Comparison of ENCODE assay signal across 23 mouse cellular contexts in the genomic region with DNA sequence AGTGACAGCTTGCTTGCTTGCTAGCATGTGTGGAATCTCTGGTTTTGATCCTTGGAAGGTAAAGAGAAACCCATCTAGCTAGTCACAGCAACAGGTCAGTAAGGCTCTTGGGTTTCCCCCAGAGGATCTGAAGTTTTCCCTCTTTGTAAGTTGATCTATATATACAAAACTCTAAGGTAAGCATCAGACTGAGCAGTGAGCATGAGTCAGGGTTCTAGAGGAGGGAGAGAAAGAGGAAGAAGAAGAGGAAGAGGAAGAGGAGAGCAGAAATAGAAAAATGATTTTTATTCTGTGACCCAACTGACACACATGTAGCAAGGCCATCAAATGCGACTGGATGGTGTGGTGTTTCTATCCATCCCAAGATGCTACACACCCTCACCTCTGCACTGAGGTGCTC.
DNase-seq lines count a peak whose midpoint lies in the region; ATAC-seq and TF ChIP-seq lines count a peak whose summit lies in the region.
"Had no signal": no experiment of that assay in that cellular context is flagged by ENCODE, and none has a peak within 500 bp of the region (broad histone marks: within the 10 kb centered on the region; RNA-seq: fewer than 3 reads in every experiment).

No protein-coding gene starts in this region.

- H3K4me1 ChIP-seq in CH12.LX (ENCODE audit: control insufficient read depth in 1 of 2, insufficient read depth in 2 of 2) (peaks cover 43 to 93% of the 10 kb centered on the region in 2 experiments), MEL (ENCODE audit: control insufficient read depth in 1 of 2, insufficient read depth in 2 of 2, low read length in 2 of 2) (peaks cover 5 to 35% of the 10 kb centered on the region in 2 experiments)

- peaks cover 17% of the 10 kb centered on the region for H3K79me2 ChIP-seq in CH12.LX (replicated peaks; ENCODE audit: control insufficient read depth, extremely low read depth, insufficient read depth, poor library complexity, severe bottlenecking)
- no peaks in the 10 kb centered on the region for H3K79me2 ChIP-seq in MEL (ENCODE audit: control insufficient read depth, insufficient read depth, low read length, poor library complexity)

- H3K27ac ChIP-seq in CH12.LX (ENCODE audit: insufficient read depth, low read depth) (peak overlapping the region; percentile 94), MEL (ENCODE audit: control insufficient read depth, low read depth, low read length) (no peak overlapping the region)

- H3K9ac ChIP-seq in CH12.LX (ENCODE audit: insufficient read depth, low read depth) (peak overlapping the region; percentile 40), MEL (ENCODE audit: control insufficient read depth, low read depth, low read length, poor library complexity, severe bottlenecking) (no peak overlapping the region)

- ATAC-seq in granulocyte monocyte progenitor cell, adult 5-6 weeks (replicated peaks; ENCODE audit: poor library complexity, severe bottlenecking) = peak; percentile 47
- peak; percentile 43; the same call in 1 of the 2 replicates for ATAC-seq in megakaryocyte, adult 5-6 weeks (ENCODE audit: poor library complexity, severe bottlenecking)
- ATAC-seq: activated CD4-positive, CD25-positive, alpha-beta regulatory T cell, adult 4 months; CD4-positive, CD25-positive, alpha-beta regulatory T cell, adult 4 months; Patski had no signal

- TF ChIP-seq EP300 in CH12.LX (IDR thresholded peaks at IDR 0.05; ENCODE audit: low read length) (peak; percentile 52), MEL (IDR thresholded peaks at IDR 0.05; ENCODE audit: low read depth in 1 of 2, low read length in 2 of 2) (no peak)

- H3K27me3 ChIP-seq in CH12.LX (replicated peaks) (no peaks in the 10 kb centered on the region), MEL (ENCODE audit: control insufficient read depth in 1 of 2, insufficient read depth in 2 of 2, low read length in 2 of 2) (no peaks in the 10 kb centered on the region)
- H3K27me3 ChIP-seq: Patski had no signal

- H3K9me3 ChIP-seq in CH12.LX (replicated peaks; ENCODE audit: low read length) (no peaks in the 10 kb centered on the region), MEL (replicated peaks; ENCODE audit: insufficient read depth, low read length) (no peaks in the 10 kb centered on the region)
- H3K9me3 ChIP-seq: G1E had no signal

- TF ChIP-seq POLR2A in CH12.LX (IDR thresholded peaks at IDR 0.05; ENCODE audit: low read depth, low read length) (peak; percentile 26; the same call in 1 of the 2 replicates), MEL (IDR thresholded peaks at IDR 0.05; ENCODE audit: control insufficient read depth in 1 of 2, insufficient read depth in 1 of 2, low read depth in 1 of 2, low read length in 2 of 2, poor library complexity in 1 of 2) (no peak)

- dilution Hi-C loops in CH12.LX (cut with MboI; ENCODE audit: extremely low pct_ligation_motif_present, extremely low pct_unique_long_range_greater_than_20kb, low sequenced_read_pairs) = no loop called here

- TF ChIP-seq RAD21 in CH12.LX (IDR thresholded peaks at IDR 0.05; ENCODE audit: low read depth, low read length) (no peak), MEL (IDR thresholded peaks at IDR 0.05; ENCODE audit: low read depth, low read length) (no peak)

- peak overlapping the region; percentile 5; the same call in 1 of the 2 replicates for H3K4me2 ChIP-seq in CH12.LX (ENCODE audit: insufficient read depth, low read depth, poor library complexity, severe bottlenecking)

- H3K4me3 ChIP-seq in CH12.LX (replicated peaks in 1 of 3; ENCODE audit: low read depth in 2 of 3, low read length in 2 of 3, poor library complexity in 1 of 3) (no peak overlapping the region), MEL (ENCODE audit: control insufficient read depth in 1 of 2, insufficient read depth in 1 of 2, low read depth in 2 of 2, low read length in 2 of 2) (no peak overlapping the region)

- DNase-seq in CH12.LX (ENCODE audit: extremely low read depth) (peak; percentile 68), MEL (ENCODE audit: low read depth, low spot score) (peak; percentile 40)
- DNase-seq in cerebellum, adult 18-20 months = no peak
- DNase-seq in ovary, postnatal 10 days (ENCODE audit: low spot score) = no peak
- DNase-seq in embryo, embryonic 11 days = no peak
- DNase-seq in cerebellum, adult 9-10 months = no peak
- DNase-seq: adrenal gland, adult 2 months; adrenal gland, adult 8-10 months; adrenal gland, postnatal 10 days; adrenal gland, postnatal 14 days; adrenal gland, postnatal 25 days; adrenal gland, postnatal 36 days; B cell, adult 2 months; cerebellum, adult 11 months; cerebellum, adult 11-12 months; cerebellum, adult 2 months; cerebellum, adult 8-10 months had no signal

- TF ChIP-seq CTCF in CH12.LX (conservative IDR thresholded peaks at IDR 0.05 in 1 of 2, IDR thresholded peaks at IDR 0.05 in 1 of 2; ENCODE audit: low read depth in 2 of 2, low read length in 2 of 2) (no peak), MEL (IDR thresholded peaks at IDR 0.05 in 2 of 3, conservative IDR thresholded peaks at IDR 0.05 in 1 of 3; ENCODE audit: control insufficient read depth in 1 of 3, insufficient read depth in 1 of 3, low read depth in 2 of 3, low read length in 3 of 3, poor library complexity in 1 of 3, severe bottlenecking in 1 of 3) (no peak)

- in situ Hi-C loops in CH12.LX (cut with MboI; ENCODE audit: low pct_ligation_motif_present, low pct_unique_long_range_greater_than_20kb, low sequenced_read_pairs) = loop anchor here (5.0 kb wide), 1 partner anchor 35 kb away; no protein-coding TSS in a partner anchor

- peaks cover 24 to 34% of the 10 kb centered on the region in 2 experiments for H3K36me3 ChIP-seq in CH12.LX (replicated peaks in 1 of 2; ENCODE audit: control insufficient read depth in 1 of 2, insufficient read depth in 1 of 2, low read length in 1 of 2)
- peaks cover 0 to 26% of the 10 kb centered on the region in 2 experiments; a peak in 2 of 4 replicates for H3K36me3 ChIP-seq in MEL (ENCODE audit: control insufficient read depth in 1 of 2, insufficient read depth in 2 of 2, low read length in 2 of 2)

TF ChIP-seq in CH12.LX, 34 proteins besides CTCF, POLR2A, EP300 and RAD21:
- 0 out of 2 replicates have a peak, but pooled peaks have one; percentile 24 for TF ChIP-seq MAFK (IDR thresholded peaks at IDR 0.05; ENCODE audit: insufficient replicate concordance, low read length)
- TF ChIP-seq ZC3H11A (IDR thresholded peaks at IDR 0.05; ENCODE audit: low read depth, low read length) = no peak
- no peak for TF ChIP-seq RCOR1 (conservative IDR thresholded peaks at IDR 0.05; ENCODE audit: low read depth, low read length)
- no peak for TF ChIP-seq CHD1 (IDR thresholded peaks at IDR 0.05; ENCODE audit: low read depth, low read length)
- TF ChIP-seq ELF1 (IDR thresholded peaks at IDR 0.05; ENCODE audit: low read depth, low read length) = peak; percentile 32
- no peak for TF ChIP-seq MAZ (IDR thresholded peaks at IDR 0.05; ENCODE audit: low read depth, low read length)
- TF ChIP-seq BHLHE40 (IDR thresholded peaks at IDR 0.05; ENCODE audit: low read depth, low read length) = no peak; the same call in 1 of the 2 replicates
- peak; percentile 68 for TF ChIP-seq ETS1 (conservative IDR thresholded peaks at IDR 0.05; ENCODE audit: low read depth, low read length)
- TF ChIP-seq ZKSCAN1 (IDR thresholded peaks at IDR 0.05; ENCODE audit: borderline replicate concordance, low read depth, low read length) = no peak
- TF ChIP-seq E2F4 (IDR thresholded peaks at IDR 0.05; ENCODE audit: insufficient replicate concordance, low read depth, low read length) = no peak
- peak; percentile 40; the same call in 1 of the 2 replicates for TF ChIP-seq MEF2A (IDR thresholded peaks at IDR 0.05; ENCODE audit: borderline replicate concordance, low read depth, low read length)
- no peak for TF ChIP-seq USF1 (IDR thresholded peaks at IDR 0.05; ENCODE audit: low read depth, low read length)
- TF ChIP-seq CHD2 (IDR thresholded peaks at IDR 0.05; ENCODE audit: low read length) = no peak
- no peak; the same call in 1 of the 2 replicates for TF ChIP-seq SMC3 (IDR thresholded peaks at IDR 0.05; ENCODE audit: low read depth, low read length)
- no peak for TF ChIP-seq USF2 (conservative IDR thresholded peaks at IDR 0.05; ENCODE audit: low read depth, low read length)
- TF ChIP-seq IRF4 (IDR thresholded peaks at IDR 0.05; ENCODE audit: low read depth, low read length) = peak; percentile 39; the same call in 1 of the 2 replicates
- no peak for TF ChIP-seq NRF1 (IDR thresholded peaks at IDR 0.05; ENCODE audit: low read depth, low read length)
TF ChIP-seq in CH12.LX: peak in this region for 5.

TF ChIP-seq in MEL, 35 proteins besides CTCF, POLR2A, EP300 and RAD21:
- TF ChIP-seq TAL1 (IDR thresholded peaks at IDR 0.05; ENCODE audit: low read length) (no peak), USF2 (IDR thresholded peaks at IDR 0.05; ENCODE audit: borderline replicate concordance in 1 of 2, insufficient read depth in 1 of 2, low read depth in 1 of 2, low read length in 2 of 2) (no peak), MAFK (IDR thresholded peaks at IDR 0.05; ENCODE audit: borderline replicate concordance, low read depth, low read length) (no peak), ELF1 (IDR thresholded peaks at IDR 0.05; ENCODE audit: low read depth, low read length) (no peak), ETS1 (IDR thresholded peaks at IDR 0.05; ENCODE audit: low read depth, low read length) (no peak), MYB (IDR thresholded peaks at IDR 0.05; ENCODE audit: low read depth, low read length) (no peak), BHLHE40 (IDR thresholded peaks at IDR 0.05; ENCODE audit: borderline replicate concordance, low read depth, low read length) (no peak), POLR2AphosphoS2 (IDR thresholded peaks at IDR 0.05; ENCODE audit: low read length) (no peak), ZMIZ1 (IDR thresholded peaks at IDR 0.05; ENCODE audit: low read depth, low read length) (no peak), TBP (IDR thresholded peaks at IDR 0.05; ENCODE audit: low read depth, low read length) (no peak), E2F4 (IDR thresholded peaks at IDR 0.05; ENCODE audit: borderline replicate concordance, low read depth, low read length) (no peak), KAT2A (conservative IDR thresholded peaks at IDR 0.05; ENCODE audit: low read depth, low read length) (no peak), USF1 (IDR thresholded peaks at IDR 0.05; ENCODE audit: low read depth, low read length) (no peak), CHD1 (IDR thresholded peaks at IDR 0.05; ENCODE audit: low read depth, low read length) (no peak)

Comparison
In these comparisons a context has a peak if more than half of its experiments do, and no peak if none do; other contexts are left out.
1. DNase-seq: peak in CH12.LX (single experiment) and MEL (single experiment); none in cerebellum, adult 18-20 months (0 of 2), ovary, postnatal 10 days (single experiment), embryo, embryonic 11 days (single experiment) and cerebellum, adult 9-10 months (single experiment).
2. Of the 35 proteins assayed by ChIP-seq in both MEL and CH12.LX: peak only in MEL: none; only in CH12.LX: ELF1, EP300, ETS1, MAFK, MEF2A and POLR2A; in both: none; in neither: 29.